Mouse (Mus musculus) ES-E14 (cell line): ENCODE data around the gene Stub1. TPM values are rescaled to one million over a fixed set of nuclear protein-coding genes. Genes with fewer than 3 reads are reported as not detected.

ENCODE experiments used
- DNase-seq: peaks from one replicate; pipeline ENCODE4 v3.0.0-alpha.2; 2013; ENCODE audit warnings: low read depth, low spot score
- H3K27ac ChIP-seq: 2 replicates; pipeline ENCODE4 v1.5.1; 2012; ENCODE audit warnings: low read depth, mild to moderate bottlenecking, low read length, moderate library complexity, mixed read lengths; ENCODE audit not compliant: poor library complexity, insufficient read depth, severe bottlenecking
- H3K36me3 ChIP-seq: 2 replicates; pipeline ENCODE4 v1.6.1; 2012; ENCODE audit warnings: mild to moderate bottlenecking, low read length, moderate library complexity, mixed read lengths; ENCODE audit not compliant: control insufficient read depth, poor library complexity, insufficient read depth, severe bottlenecking
- H3K4me1 ChIP-seq, 2 experiments: fragments of 150-350 bp in 1 of 2; sonication (generic) in 1 of 2; 2 replicates each; pipeline ENCODE4 v1.6.1; 2012; ENCODE audit warnings: low read length in 2 of 2, mild to moderate bottlenecking in 1 of 2, mixed read lengths in 1 of 2; ENCODE audit not compliant: control insufficient read depth in 2 of 2, insufficient read depth in 2 of 2, poor library complexity in 1 of 2
- H3K4me3 ChIP-seq, 2 experiments: fragments of 150-350 bp in 1 of 2; sonication (generic) in 1 of 2; 2 replicates each; pipeline ENCODE4 v1.5.1; 2012; ENCODE audit warnings: low read length in 2 of 2, low read depth in 1 of 2, mild to moderate bottlenecking in 1 of 2, mixed read lengths in 1 of 2; ENCODE audit not compliant: insufficient read depth in 1 of 2, poor library complexity in 1 of 2, severe bottlenecking in 1 of 2
- H3K9ac ChIP-seq: 2 replicates; pipeline ENCODE4 v1.6.1; 2012; ENCODE audit warnings: low read depth, mild to moderate bottlenecking, low read length, mixed read lengths; ENCODE audit not compliant: poor library complexity, insufficient read depth, severe bottlenecking
- H3K9me3 ChIP-seq: fragments of 150-350 bp; sonication (generic); 2 replicates; pipeline ENCODE4 v1.6.1; 2012; ENCODE audit warnings: low read depth, mild to moderate bottlenecking, low read length; ENCODE audit not compliant: control insufficient read depth, insufficient read depth
- CHD2 ChIP-seq: IDR thresholded peaks from 2 replicates; pipeline ENCODE4 v1.6.1; 2014; ENCODE audit warnings: mild to moderate bottlenecking, low read depth, low read length, inconsistent platforms
- HCFC1 ChIP-seq: IDR thresholded peaks from 2 replicates; pipeline ENCODE4 v1.6.1; 2012; ENCODE audit warnings: low read length, inconsistent platforms, borderline replicate concordance; ENCODE audit not compliant: insufficient read depth
- MAFK ChIP-seq: IDR thresholded peaks from 2 replicates; pipeline ENCODE4 v1.6.1; 2014; ENCODE audit warnings: mild to moderate bottlenecking, low read depth, low read length, inconsistent platforms; ENCODE audit not compliant: insufficient read depth
- ZC3H11A ChIP-seq: IDR thresholded peaks from 2 replicates; pipeline ENCODE4 v1.6.1; 2012; ENCODE audit warnings: low read depth, mild to moderate bottlenecking, inconsistent platforms, low read length, borderline replicate concordance
- ZNF384 ChIP-seq: IDR thresholded peaks from 2 replicates; pipeline ENCODE4 v1.6.1; 2012; ENCODE audit warnings: low read depth, low read length, inconsistent platforms
- in situ Hi-C, 2 experiments: fragments of 600-800 bp; cut with MboI; formaldehyde crosslinking; loops; one replicate each; pipeline ENCODE4 v1.15.1; 2025; ENCODE audit warnings: low sequenced_read_pairs in 2 of 2, inconsistent platforms in 1 of 2; ENCODE audit not compliant: unreplicated experiment in 2 of 2
- total RNA-seq: library from RNA; depleted of rRNA; stranded (reverse); fragments of 300-350 nt; gene quantifications from 2 replicates; pipeline ENCODE4 v1.2.3, GENCODE M21; 2012

The Stub1 gene
- total RNA-seq, 1 experiment = 161 TPM

GRCm38 (mm10) chr17:25867509-25867835 is 34.3 kb upstream of the Stub1 start:
- H3K36me3 ChIP-seq = no peaks in the 10 kb centered on the region
- peak overlapping the region; percentile 85 to 93 for H3K4me3 ChIP-seq
- peaks cover 4 to 10% of the 10 kb centered on the region in 2 experiments; a peak in 2 of 4 replicates for H3K4me1 ChIP-seq
- H3K9ac ChIP-seq = peak overlapping the region; percentile 72
- H3K27ac ChIP-seq = no peak overlapping the region
- no peaks in the 10 kb centered on the region for H3K9me3 ChIP-seq
- no peak for DNase-seq
- TF ChIP-seq ZC3H11A (no peak), CHD2 (no peak), HCFC1 (no peak), ZNF384 (no peak), MAFK (no peak)
- in situ Hi-C loops = no loop called here

GRCm38 (mm10) chr17:25866172-25866571 is 33.0 kb upstream of the Stub1 start:
- in situ Hi-C loops = no loop called here
- Histone ChIP-seq H3K4me3 (no peak overlapping the region), H3K27ac (no peak overlapping the region), H3K4me1 (peaks cover 4 to 10% of the 10 kb centered on the region in 2 experiments; a peak in 2 of 4 replicates), H3K9me3 (no peaks in the 10 kb centered on the region), H3K9ac (no peak overlapping the region), H3K36me3 (no peaks in the 10 kb centered on the region)
- no peak for DNase-seq
- TF ChIP-seq ZNF384 = no peak

- in situ Hi-C loops = no loop called here
- no peak overlapping the region; a peak in 1 of 4 replicates for H3K4me3 ChIP-seq
- no peaks in the 10 kb centered on the region for H3K9me3 ChIP-seq
- peaks cover 4 to 12% of the 10 kb centered on the region in 2 experiments; a peak in 2 of 4 replicates for H3K4me1 ChIP-seq
- DNase-seq = no peak
- no peak overlapping the region for H3K9ac ChIP-seq
- H3K27ac ChIP-seq = no peak overlapping the region
- no peak for TF ChIP-seq CHD2
- TF ChIP-seq ZC3H11A = no peak
- TF ChIP-seq MAFK = no peak
- H3K36me3 ChIP-seq = no peaks in the 10 kb centered on the region
Observed at GRCm38 (mm10) chr17:25865288-25865687, 32.1 kb upstream of the Stub1 start.

- no peak for TF ChIP-seq MAFK
- no peak for TF ChIP-seq ZNF384
- no peak for TF ChIP-seq CHD2
- no peak for TF ChIP-seq HCFC1
- TF ChIP-seq ZC3H11A = no peak
- Histone ChIP-seq H3K27ac (no peak overlapping the region), H3K4me1 (peaks cover 4 to 9% of the 10 kb centered on the region in 2 experiments; a peak in 2 of 4 replicates), H3K36me3 (no peaks in the 10 kb centered on the region), H3K9me3 (no peaks in the 10 kb centered on the region), H3K4me3 (no peak overlapping the region), H3K9ac (no peak overlapping the region)
- in situ Hi-C loops = no loop called here
- DNase-seq = no peak
Observed at GRCm38 (mm10) chr17:25864311-25864710, 31.1 kb upstream of the Stub1 start.

GRCm38 (mm10) chr17:25863681-25864080 is 30.5 kb upstream of the Stub1 start:
- Histone ChIP-seq H3K4me3 (no peak overlapping the region), H3K4me1 (peaks cover 0 to 7% of the 10 kb centered on the region in 2 experiments; a peak in 2 of 4 replicates), H3K9me3 (no peaks in the 10 kb centered on the region), H3K36me3 (no peaks in the 10 kb centered on the region), H3K9ac (no peak overlapping the region), H3K27ac (no peak overlapping the region)
- in situ Hi-C loops = no loop called here
- no peak for DNase-seq
- no peak for TF ChIP-seq CHD2
- no peak for TF ChIP-seq HCFC1
- TF ChIP-seq ZNF384 = no peak
- no peak for TF ChIP-seq MAFK
